Mouse (Mus musculus) cerebellum, adult 8-10 months (tissue): ENCODE results near the gene Tmem108.
"Not testable (repeated sequence)": the region's sequence is repeated elsewhere in the genome, so short reads cannot be mapped to it uniquely, and the experiment has no call there.

Experiments
- DNase-seq: peaks from one replicate; pipeline ENCODE4 v3.0.0; 2022

Tmem108 gene

DNA sequence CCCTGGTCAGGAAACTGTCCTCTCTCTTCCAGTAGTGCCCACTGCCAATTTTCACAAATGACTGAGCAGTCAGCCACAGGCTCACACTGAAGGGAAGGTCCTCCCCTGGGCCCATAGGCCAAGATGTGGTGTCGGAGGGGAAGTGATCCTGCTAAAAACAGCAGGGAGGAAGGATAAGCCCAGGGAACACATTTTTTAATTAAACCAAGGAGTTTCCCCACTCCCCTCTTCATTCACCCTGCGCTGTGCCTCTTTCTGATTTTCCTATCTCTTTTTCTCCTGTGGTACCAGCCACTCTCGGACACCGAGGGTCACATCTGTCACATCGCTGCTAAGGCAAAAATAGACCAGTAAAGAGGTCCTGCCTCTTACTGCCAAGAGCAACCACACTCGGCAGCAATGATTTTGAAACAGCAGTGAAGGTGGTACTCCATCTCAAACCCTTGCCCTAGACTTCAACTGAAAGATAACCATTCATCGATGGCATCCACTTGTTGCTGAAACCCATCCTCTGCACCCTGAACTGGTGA lies 83.0 kb downstream of the Tmem108 start:
- DNase-seq: no peak

DNA sequence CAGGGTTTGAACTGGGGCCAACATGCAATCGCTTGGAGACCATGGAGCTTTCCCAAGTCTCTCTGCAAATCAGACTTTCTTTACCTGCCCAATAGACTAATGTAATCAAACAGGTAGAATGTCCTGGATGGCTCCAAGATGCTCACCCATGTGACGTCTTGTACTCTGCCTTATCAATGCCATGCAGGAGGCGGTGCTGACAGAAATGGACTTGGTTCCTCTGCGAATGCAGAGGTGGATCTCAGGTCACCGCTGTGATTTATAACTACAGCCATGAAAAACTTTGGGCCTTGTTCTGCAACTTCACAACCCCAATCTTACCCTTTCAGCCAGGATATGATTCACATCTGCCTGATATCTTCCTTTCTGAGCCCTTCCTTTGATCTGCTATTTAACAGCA lies 83.8 kb downstream of the Tmem108 start:
- no peak for DNase-seq

DNA sequence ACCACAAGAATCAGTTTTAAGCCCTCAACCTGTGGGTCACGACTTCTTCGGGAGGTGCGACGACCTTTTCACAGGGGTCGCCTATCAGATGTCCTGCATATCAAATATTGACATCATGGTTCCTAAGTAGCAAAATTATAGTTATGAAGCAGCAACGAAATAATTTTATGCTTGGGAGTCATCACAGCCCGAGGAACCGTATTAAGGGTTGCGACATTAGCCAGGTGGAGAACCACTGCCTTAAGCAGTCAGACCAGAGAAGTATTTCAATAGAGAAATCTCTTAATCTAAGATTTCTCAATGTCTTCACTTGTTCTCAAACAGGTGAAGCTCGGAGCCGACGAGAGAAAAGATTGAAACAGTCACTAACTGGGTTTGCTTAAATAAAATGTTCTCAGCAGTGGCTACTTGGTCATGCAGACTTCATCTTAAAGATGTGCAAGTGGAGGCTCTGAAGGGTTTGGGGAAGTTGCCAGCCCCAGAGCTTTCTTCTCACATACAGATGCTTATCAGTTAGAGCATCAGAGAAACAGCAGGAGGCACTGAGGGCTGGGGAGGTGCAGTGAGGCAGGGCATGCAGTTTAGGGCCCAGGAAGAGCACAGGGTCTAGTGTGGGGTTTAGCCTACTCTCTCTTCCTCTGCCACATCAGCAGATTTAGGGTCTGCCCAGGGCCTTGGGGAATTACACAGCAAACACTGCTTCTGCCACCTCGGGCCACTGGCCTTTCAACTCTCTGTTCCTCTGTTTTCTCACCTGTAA lies 85.7 kb downstream of the Tmem108 start:
- no peak for DNase-seq

DNA sequence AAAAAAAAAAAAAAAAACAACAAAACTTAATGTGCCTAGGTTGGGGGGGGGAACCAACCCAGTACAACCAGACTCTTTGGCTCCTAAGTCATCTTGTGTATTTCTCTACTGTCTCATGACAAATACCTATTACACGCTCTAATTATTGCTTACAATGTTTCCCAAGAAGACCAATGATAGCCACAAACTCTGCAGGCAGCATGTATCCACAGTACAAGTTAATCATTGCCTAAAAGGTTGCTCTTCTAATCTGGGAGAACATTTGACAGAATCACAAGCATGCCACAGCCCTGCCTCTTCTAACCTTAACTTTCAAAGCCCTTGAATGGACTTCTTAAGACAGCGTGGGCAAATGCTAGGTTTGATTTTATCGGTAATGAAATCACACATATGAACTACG lies 88.8 kb downstream of the Tmem108 start:
- no peak for DNase-seq

DNA sequence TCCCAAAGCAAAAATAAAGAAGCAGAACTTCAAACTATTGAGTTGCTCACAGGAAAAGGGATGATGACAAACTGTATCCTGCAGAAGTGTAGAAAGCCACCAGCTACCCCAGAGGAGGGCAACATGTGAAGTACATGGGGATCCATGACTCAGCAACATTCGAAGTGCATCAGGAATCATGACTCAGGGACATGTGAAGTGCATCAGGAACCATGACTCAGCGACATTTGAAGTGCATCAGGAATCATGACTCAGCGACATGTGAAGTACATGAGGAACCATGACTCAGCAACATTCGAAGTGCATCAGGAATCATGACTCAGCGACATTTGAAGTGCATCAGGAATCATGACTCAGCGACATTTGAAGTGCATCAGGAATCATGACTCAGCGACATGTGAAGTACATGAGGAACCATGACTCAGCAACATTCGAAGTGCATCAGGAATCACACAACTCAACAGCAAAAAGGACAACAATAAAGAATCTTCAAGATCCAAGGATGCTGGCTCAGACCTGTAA lies 91.0 kb downstream of the Tmem108 start:
- DNase-seq: not testable (repeated sequence)

DNA sequence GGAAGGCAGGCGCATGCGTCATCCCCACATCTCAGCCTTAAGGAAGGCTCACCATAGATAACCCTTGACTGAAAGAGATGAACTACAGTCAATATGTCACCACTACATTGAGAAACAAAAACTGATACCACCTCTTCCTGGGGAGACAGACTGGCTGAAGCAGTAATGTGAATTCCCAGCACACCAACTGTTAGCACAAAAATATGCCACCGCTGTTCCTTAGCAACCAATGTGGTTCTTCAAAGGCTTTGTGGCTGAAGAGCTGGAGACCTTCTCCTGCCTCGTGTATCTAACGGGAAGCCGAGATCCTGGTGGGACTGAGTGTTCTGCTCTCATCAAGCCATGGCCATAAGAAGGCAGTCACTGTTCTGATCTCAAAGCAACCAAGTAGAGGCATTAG lies 92.8 kb downstream of the Tmem108 start:
- DNase-seq: no peak

DNA sequence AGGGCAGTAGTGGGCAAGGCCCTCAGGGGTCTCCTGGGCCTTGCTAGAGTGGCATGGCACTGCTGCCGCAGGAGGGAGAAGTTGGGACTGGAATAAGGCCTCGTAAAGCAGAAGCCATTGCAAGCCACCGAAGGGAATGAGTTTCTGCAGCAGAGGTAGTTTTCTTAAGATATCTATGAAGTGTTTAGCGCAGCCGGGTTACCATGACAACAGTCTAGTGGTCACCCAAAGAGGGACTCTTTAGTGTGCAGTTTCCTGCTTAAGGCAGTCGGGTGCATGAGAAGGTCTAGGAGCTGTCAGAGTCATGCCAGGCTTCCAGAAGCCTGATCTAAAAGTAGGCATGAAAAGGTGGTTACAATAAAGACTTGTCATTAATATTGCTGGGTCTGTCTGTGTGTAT lies 95.8 kb downstream of the Tmem108 start:
- DNase-seq: no peak

DNA sequence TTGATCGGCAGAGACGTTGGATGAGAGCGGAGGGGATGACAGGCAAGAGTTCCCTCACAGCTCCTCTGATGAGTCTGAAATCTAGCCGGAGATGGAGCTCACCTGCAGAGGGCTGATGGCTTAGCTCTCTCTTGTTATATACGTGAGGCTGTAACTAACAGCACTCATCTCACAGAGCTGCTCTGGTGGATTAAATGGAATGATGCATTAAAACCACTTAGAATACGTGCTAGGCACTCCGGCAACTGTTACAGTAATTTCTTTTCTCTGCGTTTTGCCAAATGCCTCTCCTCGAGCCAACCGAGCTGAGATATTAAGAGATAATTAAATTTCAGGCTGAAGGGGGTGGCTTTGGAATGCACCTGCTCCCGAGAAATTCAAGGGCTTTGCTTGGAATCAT lies 97.5 kb downstream of the Tmem108 start:
- no peak for DNase-seq

DNA sequence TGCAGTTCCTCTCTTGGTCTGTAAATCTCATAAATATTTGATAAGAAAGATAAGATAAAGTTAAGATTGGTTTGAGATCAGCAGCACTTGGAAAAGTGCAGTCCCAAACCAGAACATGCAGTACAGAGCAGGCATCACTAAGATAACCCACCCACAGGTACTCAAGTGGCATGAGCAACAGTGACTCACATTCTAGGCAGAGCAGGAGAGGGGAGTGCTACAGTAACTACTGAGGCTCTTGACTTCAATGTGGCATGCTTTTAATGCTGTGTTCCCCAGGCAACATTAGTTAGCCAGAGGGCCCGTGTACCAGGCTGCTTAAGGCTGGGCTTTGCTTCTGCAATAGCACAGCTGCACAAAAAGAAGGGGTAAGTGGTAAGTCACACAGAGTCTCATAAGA lies 99.8 kb downstream of the Tmem108 start:
- DNase-seq: no peak

DNA sequence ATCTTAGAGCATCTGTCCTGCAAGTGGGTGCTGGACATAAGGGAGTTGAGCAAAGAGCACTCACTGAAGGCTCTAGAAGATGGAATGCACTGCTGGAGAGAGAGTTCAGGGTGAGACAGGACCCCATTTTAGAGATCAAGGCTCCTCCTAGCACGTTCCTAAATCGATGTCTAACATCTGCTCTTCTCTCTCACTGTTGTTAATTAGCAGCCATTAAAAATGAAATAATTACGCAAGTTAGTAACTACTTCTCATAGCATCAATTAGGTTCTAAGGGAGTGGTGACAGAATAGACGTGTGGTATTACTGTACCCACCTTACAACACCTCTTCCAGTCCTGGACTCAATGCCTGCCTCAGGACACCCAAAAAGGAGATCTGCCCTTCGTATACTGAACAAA lies 103.7 kb downstream of the Tmem108 start:
- no peak for DNase-seq

DNA sequence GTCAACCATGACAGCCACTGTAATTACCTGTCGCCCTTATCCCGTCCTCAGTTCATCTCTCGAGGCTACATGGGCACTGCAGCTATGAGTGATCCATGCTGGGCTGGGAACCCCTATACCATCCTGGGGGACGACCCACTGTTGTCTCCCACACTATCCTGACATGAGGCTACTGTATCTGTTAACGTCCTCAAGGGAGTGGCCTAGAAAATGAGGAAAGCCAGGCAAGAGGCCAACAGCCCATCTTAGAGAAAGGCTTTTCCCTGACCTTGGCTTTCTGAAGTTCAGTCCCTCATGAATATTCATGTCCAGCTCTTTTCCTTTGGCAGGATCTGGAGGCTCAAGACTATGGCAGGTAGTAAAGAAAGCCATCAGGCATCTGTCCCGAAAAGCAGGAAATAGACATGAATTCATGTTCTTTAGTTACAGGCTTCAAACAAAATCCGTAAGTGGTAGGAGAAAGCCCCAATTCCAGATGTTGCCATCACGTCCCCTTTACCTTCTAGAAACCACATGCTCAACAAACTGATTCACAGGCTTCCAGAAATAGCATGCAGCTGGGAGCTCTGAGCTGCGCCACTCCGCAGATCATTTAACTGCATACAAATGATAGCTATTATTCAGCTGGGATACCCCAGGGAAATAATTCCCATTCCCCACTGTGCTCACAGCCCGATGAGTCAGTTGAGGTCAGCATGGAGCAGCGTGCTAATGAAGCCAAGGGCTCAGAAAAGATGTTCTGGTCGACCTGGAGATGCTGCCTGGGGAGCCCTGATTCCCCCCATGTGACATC lies 104.3 kb downstream of the Tmem108 start:
- DNase-seq: no peak

DNA sequence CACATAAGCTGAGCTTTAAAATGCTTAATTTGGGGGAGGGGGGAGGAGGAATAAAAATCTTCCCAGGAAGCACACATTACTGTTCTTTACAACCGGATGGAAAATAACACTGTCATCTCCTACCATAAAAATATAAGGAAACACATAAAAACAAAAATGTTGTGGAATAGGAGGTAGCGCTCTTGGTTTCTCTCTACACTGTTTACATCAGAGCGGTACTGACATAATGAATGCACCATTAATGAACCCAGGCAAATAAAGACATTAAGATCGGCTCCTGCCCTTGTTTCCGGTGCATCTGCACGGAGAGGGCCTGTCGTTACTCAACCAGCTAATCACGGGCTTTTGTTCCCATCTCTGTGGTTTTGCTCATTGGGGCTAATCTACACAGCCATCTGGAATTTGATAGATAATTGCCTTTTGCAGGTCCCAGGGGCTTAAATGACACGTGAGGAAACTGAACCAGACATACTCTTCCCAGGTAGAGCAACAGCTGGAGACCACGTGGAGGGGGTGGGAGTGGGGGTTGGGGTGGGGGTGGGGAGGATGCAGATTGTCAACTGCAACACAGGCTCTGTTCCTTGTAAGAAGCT lies 107.5 kb downstream of the Tmem108 start:
- DNase-seq: no peak

DNA sequence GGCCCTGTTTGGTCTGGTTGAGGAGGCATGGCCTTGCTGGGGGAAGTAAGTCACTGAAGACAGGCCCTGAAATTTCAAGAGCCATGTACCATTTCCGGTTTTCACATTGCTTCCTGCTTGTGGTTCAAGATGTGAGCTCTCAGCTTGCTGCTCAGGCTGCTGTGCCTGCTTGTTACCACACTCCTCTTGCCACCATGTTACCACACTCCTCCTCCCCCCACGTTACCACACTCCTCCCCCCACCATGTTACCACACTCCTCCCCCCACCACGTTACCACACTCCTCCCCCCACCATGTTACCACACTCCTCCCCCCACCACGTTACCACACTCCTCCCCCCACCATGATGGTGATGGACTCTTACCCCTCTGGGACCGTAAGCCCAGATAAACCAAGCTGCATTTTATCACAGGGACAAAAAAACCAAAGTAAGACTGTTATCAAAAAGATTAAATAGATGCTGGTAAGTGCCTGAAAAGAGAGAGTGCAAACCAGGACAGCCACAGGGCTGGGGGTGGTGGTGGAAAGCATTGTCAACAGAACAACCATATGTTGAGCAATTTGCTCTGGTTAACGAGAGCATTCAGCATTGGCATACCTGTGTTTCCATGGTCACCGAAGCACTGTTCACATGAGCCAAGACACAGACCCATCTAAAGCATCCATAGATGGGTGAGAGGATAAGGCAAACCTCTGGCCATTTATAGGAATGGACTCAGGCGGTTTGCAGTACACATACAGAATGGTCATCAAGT lies 109.3 kb downstream of the Tmem108 start:
- DNase-seq: no peak

DNA sequence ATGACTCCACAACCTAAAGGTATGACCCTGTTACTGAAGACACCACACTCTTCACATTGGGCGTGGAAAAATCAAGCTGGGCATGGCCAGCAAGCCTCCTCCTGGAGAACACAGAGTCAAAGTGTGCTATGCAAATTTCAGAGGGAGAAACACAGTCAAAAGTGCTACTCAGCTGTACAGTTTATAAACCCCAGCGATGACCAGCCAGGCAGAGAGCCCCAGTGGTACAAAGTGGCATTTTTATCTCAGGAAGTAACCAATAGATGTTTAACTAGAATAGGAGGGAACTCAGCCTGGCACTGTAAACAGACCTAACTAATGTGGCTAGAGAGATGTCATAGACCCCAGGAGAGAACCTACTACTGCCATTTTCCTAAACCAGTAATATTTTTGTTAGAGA lies 115.0 kb downstream of the Tmem108 start:
- no peak for DNase-seq

DNA sequence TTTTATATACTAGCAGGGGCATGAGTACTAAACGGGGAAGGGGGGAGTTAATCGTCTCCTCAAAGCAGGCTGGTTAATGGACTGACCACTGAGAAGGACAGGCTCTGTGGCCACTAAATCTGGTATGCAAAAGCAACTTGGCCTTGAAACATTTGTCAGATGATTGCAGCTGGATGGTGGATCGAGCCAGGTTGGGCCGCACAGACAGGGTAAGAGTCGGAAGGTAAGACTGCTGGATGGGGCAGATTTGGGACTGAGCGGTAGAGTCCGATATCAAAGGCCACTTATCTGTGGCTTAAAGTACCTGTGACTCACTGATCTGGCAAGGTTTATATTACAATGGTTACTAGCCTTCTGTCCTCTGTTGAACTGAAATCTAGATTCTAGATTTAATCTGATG lies 115.9 kb downstream of the Tmem108 start:
- DNase-seq: no peak

DNA sequence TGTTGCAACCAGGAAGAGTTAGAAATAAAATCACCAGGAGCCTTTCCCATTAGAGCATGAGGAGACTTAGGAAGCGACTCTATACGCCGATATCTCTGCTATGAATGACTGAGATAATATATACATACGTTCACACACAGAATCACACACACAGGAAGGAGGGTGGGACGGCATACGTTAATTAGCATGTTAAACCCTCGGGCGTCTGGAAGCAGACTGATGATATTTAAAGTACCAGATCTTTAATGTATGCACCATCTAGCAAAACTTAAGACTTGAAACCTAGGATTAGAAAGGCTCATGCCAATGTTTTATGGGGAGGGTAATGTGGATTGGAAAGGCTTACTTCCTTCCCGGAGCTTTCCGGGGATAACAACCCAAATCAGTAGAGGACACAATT lies 119.3 kb downstream of the Tmem108 start:
- no peak for DNase-seq

DNA sequence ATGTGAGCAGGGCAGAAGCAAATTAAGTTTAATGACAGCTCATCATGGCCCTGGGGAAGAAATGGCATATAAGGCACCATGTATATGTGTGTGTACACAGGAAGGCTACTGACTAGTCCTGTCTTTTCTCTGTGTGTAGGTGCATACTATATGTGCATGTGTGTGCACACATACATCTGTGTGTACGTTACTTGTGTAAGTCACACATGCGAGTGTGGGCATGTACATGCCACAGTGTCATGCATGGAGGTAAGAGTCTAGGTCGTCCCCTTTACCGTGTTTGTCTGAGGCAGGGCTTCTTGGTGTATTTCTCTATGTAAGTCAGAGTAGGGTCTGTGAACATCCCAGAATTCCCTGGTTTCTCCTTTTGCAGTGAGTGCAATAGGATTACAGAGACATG lies 120.3 kb downstream of the Tmem108 start:
- DNase-seq: no peak

DNA sequence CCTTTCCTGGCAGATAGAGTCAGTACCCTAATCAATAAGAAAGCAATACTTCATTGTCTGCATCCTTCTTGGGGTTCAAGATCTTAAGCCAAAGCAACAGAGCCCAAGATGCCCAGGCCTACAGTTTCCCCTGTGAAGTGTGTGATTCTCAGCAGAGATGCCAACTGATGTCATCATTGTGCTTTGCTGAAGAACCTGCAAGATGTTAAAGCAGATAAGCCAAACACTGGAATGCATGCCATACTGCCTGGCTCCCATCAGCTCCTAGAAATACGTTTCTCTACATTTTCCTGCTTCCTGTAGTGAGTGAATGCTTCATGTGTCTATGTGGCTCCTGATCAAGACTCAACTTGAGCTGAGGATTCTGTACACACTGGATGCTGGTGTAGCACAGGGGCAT lies 122.2 kb downstream of the Tmem108 start:
- no peak for DNase-seq

DNA sequence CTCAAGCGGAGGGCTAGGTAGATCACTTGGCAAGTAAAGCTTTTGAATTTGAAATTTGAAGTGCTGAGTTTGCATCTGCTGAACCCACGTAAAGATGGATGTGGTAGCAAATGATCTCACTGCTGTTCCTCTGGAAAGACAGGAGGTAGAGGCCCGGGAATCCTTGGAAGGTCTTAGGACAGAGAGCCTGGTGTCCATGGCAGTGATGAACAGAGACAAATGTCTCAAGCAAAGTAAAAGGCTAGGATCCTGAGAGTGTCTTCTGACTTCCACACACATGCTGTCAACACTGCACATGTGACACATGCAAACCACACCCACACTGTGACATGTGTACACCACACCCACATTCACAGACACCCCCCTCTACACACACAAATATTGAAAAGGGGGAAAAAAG lies 124.2 kb downstream of the Tmem108 start:
- no peak for DNase-seq

DNA sequence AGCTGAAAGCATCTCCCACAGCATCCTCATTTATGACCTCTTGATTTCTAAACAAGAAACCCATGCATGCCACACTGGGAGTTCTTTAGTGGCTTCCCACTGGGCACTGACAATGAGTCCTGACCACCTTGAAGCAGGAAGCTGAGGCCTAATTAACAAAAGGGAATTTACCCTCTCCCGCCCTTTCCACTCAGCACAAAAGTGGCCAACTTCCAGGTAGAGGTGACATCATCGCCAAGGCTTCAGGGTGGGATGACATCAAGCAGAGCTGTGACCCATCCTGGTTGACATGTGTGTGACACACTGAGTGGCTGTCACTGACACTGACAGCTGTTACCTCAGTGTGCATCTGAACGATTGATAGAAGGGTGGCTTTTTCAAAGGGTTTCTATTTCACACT lies 124.8 kb downstream of the Tmem108 start:
- no peak for DNase-seq

DNA sequence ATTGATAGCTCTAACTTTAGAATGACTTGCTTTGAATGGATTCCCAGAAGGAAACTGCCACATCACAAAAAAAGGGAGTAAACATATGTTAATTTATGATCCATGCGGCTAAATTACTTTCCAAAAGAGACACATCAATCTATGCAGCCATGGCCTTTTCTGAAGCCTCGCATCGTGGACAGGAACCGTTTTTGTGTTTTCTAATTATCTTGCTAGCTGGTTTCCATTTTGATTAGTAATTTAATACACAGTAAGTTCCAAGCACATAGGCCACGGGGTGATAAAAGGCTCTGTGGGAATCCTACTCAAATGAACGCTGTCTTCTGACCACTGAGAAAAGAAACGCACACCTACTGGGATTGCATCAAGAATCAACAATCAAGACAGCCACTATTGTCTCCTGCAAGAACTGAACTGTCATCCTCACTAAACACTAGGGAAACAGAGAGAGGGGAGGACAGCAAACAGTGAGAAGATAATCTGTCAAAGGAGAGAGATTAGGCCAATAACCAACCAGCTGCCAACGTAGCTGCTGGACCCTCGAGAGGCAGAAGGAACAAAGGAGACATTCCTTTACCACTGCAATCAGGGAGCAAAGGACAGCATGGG lies 132.7 kb downstream of the Tmem108 start:
- DNase-seq: no peak

DNA sequence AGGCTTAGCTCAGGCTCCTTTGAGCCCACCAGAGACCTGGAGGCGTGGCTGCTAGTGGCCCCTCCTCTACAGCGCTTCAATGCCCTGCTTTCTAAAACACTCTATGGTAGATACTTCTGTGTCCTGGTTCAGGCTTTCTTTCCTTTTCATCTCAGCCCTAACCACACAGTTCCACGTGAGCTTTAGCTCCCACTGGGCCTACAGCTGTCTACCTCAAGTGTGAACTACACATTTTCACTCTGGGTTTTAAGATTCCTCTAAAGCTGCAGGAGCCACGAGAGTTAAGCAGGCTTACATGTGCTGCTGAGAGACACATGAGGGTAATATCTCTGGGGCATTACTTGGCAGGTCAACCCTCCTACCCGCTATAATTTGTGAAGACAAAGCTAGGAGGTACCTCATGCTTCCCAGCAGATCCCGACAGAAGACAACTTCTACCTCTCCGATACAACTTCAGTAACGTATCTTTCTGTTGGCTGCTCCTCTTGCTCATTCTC lies 134.2 kb downstream of the Tmem108 start:
- no peak for DNase-seq
